Mouse (Mus musculus): Measurements from ENCODE around the gene Parva.

GRCm38 (mm10) chr7:112510336-112511048 is 83.2 kb downstream of the Parva start:
- TF ChIP-seq CTCF (conservative IDR thresholded peaks at IDR 0.05; ENCODE audit: low read length) (no peak), NANOG (IDR thresholded peaks at IDR 0.05; ENCODE audit: borderline replicate concordance, low read length) (no peak)
